Mouse (Mus musculus): ENCODE data around the gene Gcn1l1. TPM values are rescaled to one million over a fixed set of nuclear protein-coding genes. Genes with fewer than 3 reads are reported as not detected.
A peak's percentile ranks its signal among the peaks of the same experiment; 100 is the strongest.
"Not testable (repeated sequence)": the region's sequence is repeated elsewhere in the genome, so short reads cannot be mapped to it uniquely, and the experiment has no call there.

Gcn1l1 gene
- 9.3 and 9.6 TPM in 2 replicates for polyA plus RNA-seq (2015; fragmentation: Nextera tagmentation; extraction: Ambion mirVana)

DNA sequence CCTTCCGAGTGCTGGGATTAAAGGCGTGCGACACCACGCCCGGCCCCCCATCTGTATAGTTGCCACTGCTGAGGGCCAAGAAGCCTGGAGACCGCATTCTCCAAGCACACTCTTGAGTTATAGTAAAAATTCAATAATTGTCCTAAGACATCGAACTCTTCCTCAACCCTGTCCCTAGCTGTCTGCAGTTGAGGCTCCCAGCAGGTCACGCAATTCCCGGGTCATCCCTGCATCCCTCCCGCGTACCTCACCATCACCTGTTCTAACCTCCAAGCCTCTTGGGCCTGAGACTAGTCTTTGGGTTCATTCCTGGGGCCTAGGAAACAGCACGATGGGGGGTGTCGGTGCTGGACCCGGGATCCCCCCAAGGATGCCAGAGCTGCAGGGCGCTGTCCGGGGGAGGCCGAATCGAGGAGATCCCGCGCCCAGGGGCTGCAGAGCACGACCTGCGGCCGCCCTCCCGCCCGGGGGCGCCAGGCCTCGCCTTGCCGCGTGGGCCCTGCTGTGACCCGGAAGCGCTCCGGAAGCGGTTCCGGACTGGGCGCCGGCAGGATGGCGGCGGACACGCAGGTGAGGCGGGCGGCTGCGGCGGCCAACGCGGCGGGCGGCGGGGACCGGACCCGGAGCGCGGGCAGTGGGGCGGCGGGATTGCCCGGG is at the start of gene Gcn1l1:
Gene Gcn1l1 (plus strand): TSS at position 518 of the 657 bp plus-strand sequence.
- no peaks in the 10 kb centered on the region for H3K9me3 ChIP-seq (ENCODE audit: control insufficient read depth)
- H3K4me1 ChIP-seq (replicated peaks; ENCODE audit: control insufficient read depth, insufficient read depth, low read length), result peaks cover 6% of the 10 kb centered on the region; the same call in 1 of the 2 replicates
- H3K9ac ChIP-seq (ENCODE audit: low read depth, low read length), result peak within 1 kb of the TSS; percentile 88
- 2% methylated on average over 51 of the region's 55 CpGs for WGBS
- H3K36me3 ChIP-seq (ENCODE audit: control insufficient read depth, insufficient read depth), result peaks cover 30% of the 10 kb centered on the region
- peak within 1 kb of the TSS; percentile 92 for H3K4me3 ChIP-seq (ENCODE audit: low read depth, low read length)
- H3K27ac ChIP-seq (ENCODE audit: low read depth, low read length), result peak within 1 kb of the TSS; percentile 46
- no peaks in the 10 kb centered on the region for H3K27me3 ChIP-seq (replicated peaks; ENCODE audit: control insufficient read depth, insufficient read depth, low read length)
- peak; percentile 70 for TF ChIP-seq CTCF (IDR thresholded peaks at IDR 0.05; ENCODE audit: low read depth)
- H3K4me2 ChIP-seq (replicated peaks; ENCODE audit: low read depth), result peak within 1 kb of the TSS; percentile 95
- ATAC-seq, result peak; percentile 74

DNA sequence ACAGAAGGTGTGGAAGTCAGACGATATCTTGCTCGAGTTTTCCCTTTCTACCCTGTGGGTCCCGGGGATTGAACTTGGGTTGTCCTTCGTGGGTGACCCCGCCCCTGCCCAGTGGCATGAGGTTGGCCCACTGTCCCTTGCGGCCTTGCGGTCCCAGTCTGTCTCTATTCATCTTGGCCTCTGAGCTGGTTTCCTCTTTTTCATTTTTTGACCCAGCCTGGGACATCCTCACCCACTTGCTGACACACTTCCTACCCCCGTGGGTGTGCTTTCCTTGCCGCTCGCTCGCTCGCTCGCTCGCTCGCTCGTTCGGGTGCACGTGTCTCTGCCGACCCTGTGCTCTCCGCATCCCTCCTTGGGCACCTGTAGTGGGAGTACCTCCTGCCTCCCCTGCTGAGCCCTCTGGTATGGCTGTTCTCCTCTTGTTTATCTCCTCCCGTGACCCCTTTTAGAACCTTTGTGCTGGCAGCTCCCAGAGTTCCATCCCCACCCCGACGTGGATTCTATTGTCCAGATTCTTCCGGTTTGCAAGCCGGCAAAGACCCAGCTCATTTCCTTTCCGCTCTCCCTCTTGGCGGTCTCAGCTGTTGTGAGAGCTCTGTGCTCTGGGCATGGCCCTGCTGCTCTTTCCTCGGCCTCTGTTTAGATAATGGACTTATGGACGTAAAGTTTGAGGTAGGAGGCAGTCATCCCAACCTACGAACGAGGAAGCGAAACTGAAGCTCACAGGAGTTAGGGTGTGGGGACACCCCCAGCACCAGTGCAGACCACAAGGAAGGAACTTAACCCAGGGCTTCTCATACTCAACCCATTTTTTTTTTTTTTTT is 48.8 kb upstream of the Gcn1l1 start:
- H3K9me3 ChIP-seq (ENCODE audit: control insufficient read depth), result no peaks in the 10 kb centered on the region
- no peak overlapping the region for H3K4me2 ChIP-seq (replicated peaks; ENCODE audit: low read depth)
- whole genome bisulfite sequencing, result 75% methylated on average over 32 of the region's 32 CpGs
- H3K4me1 ChIP-seq (replicated peaks; ENCODE audit: control insufficient read depth, insufficient read depth, low read length), result peaks cover 7% of the 10 kb centered on the region; the same call in 1 of the 2 replicates
- no peak overlapping the region for H3K4me3 ChIP-seq (ENCODE audit: low read depth, low read length)
- H3K27ac ChIP-seq (ENCODE audit: low read depth, low read length), result peak overlapping the region; percentile 68
- no peak overlapping the region for H3K9ac ChIP-seq (ENCODE audit: low read depth, low read length)
- H3K27me3 ChIP-seq (replicated peaks; ENCODE audit: control insufficient read depth, insufficient read depth, low read length), result no peaks in the 10 kb centered on the region
- ATAC-seq, result no peak
- no peak for TF ChIP-seq CTCF (IDR thresholded peaks at IDR 0.05; ENCODE audit: low read depth)
- H3K36me3 ChIP-seq (ENCODE audit: control insufficient read depth, insufficient read depth), result peaks cover 19% of the 10 kb centered on the region; the same call in 1 of the 2 replicates

DNA sequence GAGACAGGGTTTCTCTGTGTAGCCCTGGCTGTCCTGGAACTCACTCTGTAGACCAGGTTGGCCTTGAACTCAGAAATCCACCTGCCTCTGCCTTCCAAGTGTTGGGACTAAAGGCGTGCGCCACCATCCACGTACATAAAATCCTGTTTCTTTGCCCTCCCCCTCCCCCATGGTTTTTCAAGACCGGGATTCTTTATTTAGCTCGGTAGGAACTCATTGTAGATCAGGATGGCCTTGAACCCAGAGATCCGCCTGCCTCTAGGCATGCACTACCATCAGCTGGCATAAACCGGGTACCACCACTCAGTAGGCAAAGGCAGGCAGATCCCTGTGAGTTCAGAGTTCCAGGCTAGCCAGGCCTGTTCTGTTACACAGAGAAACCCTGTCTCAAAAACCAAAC is 48.1 kb upstream of the Gcn1l1 start:
- Histone ChIP-seq H3K27ac (ENCODE audit: low read depth, low read length) (peak overlapping the region; percentile 68), H3K36me3 (ENCODE audit: control insufficient read depth, insufficient read depth) (peaks cover 19% of the 10 kb centered on the region; the same call in 1 of the 2 replicates), H3K9me3 (ENCODE audit: control insufficient read depth) (no peaks in the 10 kb centered on the region), H3K9ac (ENCODE audit: low read depth, low read length) (no peak overlapping the region), H3K4me1 (replicated peaks; ENCODE audit: control insufficient read depth, insufficient read depth, low read length) (peaks cover 7% of the 10 kb centered on the region; the same call in 1 of the 2 replicates), H3K4me3 (ENCODE audit: low read depth, low read length) (no peak overlapping the region), H3K4me2 (replicated peaks; ENCODE audit: low read depth) (no peak overlapping the region), H3K27me3 (replicated peaks; ENCODE audit: control insufficient read depth, insufficient read depth, low read length) (no peaks in the 10 kb centered on the region)
- WGBS, result 88% methylated on average over 7 of the region's 7 CpGs
- no peak for ATAC-seq
- TF ChIP-seq CTCF (IDR thresholded peaks at IDR 0.05; ENCODE audit: low read depth), result no peak

DNA sequence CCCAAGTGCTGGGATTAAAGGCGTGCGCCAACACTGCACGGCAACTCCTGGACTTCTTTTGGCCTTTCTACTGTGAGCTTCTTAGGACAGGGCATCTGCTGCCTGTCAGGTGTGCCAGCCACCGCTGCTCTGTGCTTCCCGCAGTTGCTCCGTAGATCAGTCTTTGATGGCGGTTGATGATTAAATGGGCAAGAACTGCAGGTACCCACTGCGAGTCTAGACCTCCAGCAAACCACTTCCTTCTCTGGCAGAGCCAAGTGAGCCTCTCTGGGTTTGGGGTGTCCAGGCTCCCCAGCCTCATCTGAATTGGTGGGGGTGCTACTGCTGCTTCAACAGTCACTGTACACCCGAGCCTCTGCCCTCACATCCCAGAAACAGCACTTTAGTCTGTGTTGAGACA is 47.6 kb upstream of the Gcn1l1 start:
- no peak for TF ChIP-seq CTCF (IDR thresholded peaks at IDR 0.05; ENCODE audit: low read depth)
- H3K36me3 ChIP-seq (ENCODE audit: control insufficient read depth, insufficient read depth), result peaks cover 19% of the 10 kb centered on the region; the same call in 1 of the 2 replicates
- no peak overlapping the region for H3K4me3 ChIP-seq (ENCODE audit: low read depth, low read length)
- H3K27ac ChIP-seq (ENCODE audit: low read depth, low read length), result peak overlapping the region; percentile 62
- H3K4me2 ChIP-seq (replicated peaks; ENCODE audit: low read depth), result no peak overlapping the region
- WGBS, result 86% methylated on average over 9 of the region's 9 CpGs
- peaks cover 7% of the 10 kb centered on the region; the same call in 1 of the 2 replicates for H3K4me1 ChIP-seq (replicated peaks; ENCODE audit: control insufficient read depth, insufficient read depth, low read length)
- H3K9ac ChIP-seq (ENCODE audit: low read depth, low read length), result no peak overlapping the region
- no peaks in the 10 kb centered on the region for H3K9me3 ChIP-seq (ENCODE audit: control insufficient read depth)
- H3K27me3 ChIP-seq (replicated peaks; ENCODE audit: control insufficient read depth, insufficient read depth, low read length), result no peaks in the 10 kb centered on the region
- ATAC-seq, result no peak

DNA sequence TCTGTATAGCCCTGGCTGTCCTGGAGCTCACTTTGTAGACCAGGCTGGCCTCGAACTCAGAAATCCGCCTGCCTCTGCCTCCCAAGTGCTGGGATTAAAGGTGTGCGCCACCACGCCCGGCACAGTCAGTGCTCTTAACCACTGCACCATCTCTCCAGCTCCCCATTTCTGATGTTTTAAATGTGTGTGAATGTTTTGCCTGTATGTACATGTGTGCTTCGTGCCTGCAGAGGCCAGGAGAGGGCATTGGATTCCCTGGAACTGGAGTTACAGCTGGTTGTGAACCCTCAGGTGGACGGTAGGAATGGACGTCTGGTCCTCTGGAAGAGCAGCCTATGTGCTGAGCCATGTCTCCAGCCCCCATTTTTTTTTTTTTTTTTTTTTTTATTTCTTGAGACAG is 46.8 kb upstream of the Gcn1l1 start:
- not testable (repeated sequence) for H3K4me2 ChIP-seq (replicated peaks; ENCODE audit: low read depth); H3K9me3 ChIP-seq (ENCODE audit: control insufficient read depth); H3K4me3 ChIP-seq (ENCODE audit: low read depth, low read length); ATAC-seq; H3K27me3 ChIP-seq (replicated peaks; ENCODE audit: control insufficient read depth, insufficient read depth, low read length); H3K27ac ChIP-seq (ENCODE audit: low read depth, low read length); H3K4me1 ChIP-seq (replicated peaks; ENCODE audit: control insufficient read depth, insufficient read depth, low read length); H3K9ac ChIP-seq (ENCODE audit: low read depth, low read length)
- peaks cover 17% of the 10 kb centered on the region; the same call in 1 of the 2 replicates for H3K36me3 ChIP-seq (ENCODE audit: control insufficient read depth, insufficient read depth)
- 93% methylated on average over 7 of the region's 8 CpGs for WGBS
- 0 out of 2 replicates have a peak, but pooled peaks have one; percentile 3 for TF ChIP-seq CTCF (IDR thresholded peaks at IDR 0.05; ENCODE audit: low read depth)

DNA sequence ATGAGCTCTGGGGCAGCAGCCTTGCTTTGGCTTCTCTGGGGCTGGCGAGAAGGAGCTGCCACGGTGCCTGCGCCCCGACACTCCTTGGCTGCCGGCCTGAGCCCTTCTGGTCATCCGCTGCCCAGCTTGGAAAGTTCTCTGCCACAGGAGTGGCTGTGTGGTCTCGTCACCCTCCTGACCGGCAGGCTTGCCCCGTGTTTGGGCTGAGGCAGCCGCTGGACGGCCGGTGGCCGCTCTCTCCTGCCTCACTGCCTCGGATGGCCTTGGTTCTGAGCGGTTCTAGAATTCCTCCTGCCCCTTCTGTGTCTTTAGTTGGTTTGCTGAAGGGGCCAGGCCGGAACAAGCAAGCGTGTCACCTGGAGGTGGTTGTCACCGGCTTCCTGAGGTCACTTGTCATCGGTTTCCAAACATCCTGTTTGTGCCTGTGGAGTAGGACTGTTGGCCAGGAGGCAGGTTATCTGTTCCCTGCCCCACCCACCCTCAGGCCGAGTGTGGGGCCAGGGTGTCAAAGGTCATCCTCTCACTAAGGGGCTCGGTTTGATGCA is 44.7 kb upstream of the Gcn1l1 start:
- Histone ChIP-seq H3K9me3 (ENCODE audit: control insufficient read depth) (no peaks in the 10 kb centered on the region), H3K36me3 (ENCODE audit: control insufficient read depth, insufficient read depth) (peaks cover 12% of the 10 kb centered on the region; the same call in 1 of the 2 replicates), H3K27ac (ENCODE audit: low read depth, low read length) (peak overlapping the region; percentile 85), H3K4me1 (replicated peaks; ENCODE audit: control insufficient read depth, insufficient read depth, low read length) (peaks cover 11% of the 10 kb centered on the region; the same call in 1 of the 2 replicates), H3K4me3 (ENCODE audit: low read depth, low read length) (no peak overlapping the region), H3K27me3 (replicated peaks; ENCODE audit: control insufficient read depth, insufficient read depth, low read length) (no peaks in the 10 kb centered on the region), H3K9ac (ENCODE audit: low read depth, low read length) (0 out of 2 replicates have a peak overlapping the region, but pooled peaks have one; percentile 13), H3K4me2 (replicated peaks; ENCODE audit: low read depth) (peak overlapping the region; percentile 53)
- 47% methylated on average over 21 of the region's 21 CpGs for WGBS
- TF ChIP-seq CTCF (IDR thresholded peaks at IDR 0.05; ENCODE audit: low read depth), result no peak
- ATAC-seq, result peak; percentile 19; the same call in 1 of the 2 replicates
